Mouse (Mus musculus) lung, adult 2 months (tissue): Measurements from ENCODE around the gene Eif4g1. TPM values are rescaled to one million over a fixed set of nuclear protein-coding genes. Genes with fewer than 3 reads are reported as not detected.
A peak's percentile ranks its signal among the peaks of the same experiment; 100 is the strongest.

Source experiments
- DNase-seq: peaks from one replicate; pipeline ENCODE4 v3.0.0; 2022
- H3K4me1 ChIP-seq: fragments of 200-500 bp; 2 replicates; pipeline ENCODE4 v1.6.1; 2011; ENCODE audit warnings: low read length; ENCODE audit not compliant: control insufficient read depth, insufficient read depth
- H3K4me3 ChIP-seq: fragments of 200-500 bp; replicated peaks from 2 replicates; pipeline ENCODE3; 2011; ENCODE audit warnings: low read depth, mild to moderate bottlenecking, control low read depth, low read length; ENCODE audit errors: extremely low read depth
- CTCF ChIP-seq: fragments of 200-500 bp; IDR thresholded peaks from 2 replicates; pipeline ENCODE4 v1.5.1; 2011; ENCODE audit warnings: mild to moderate bottlenecking, low read length, control low read depth; ENCODE audit not compliant: insufficient read depth
- POLR2A ChIP-seq: fragments of 200-500 bp; IDR thresholded peaks from 2 replicates; pipeline ENCODE4 v1.6.1; 2011; ENCODE audit warnings: low read depth, mild to moderate bottlenecking, control low read depth, low read length, borderline replicate concordance; ENCODE audit errors: extremely low read depth
- WGBS: fragments of 180-500 bp; shearing (Covaris S2); methylation state at CpG from one replicate; pipeline ENCODE4 v1.1.7; 2018; 5-methylcytosine and 5-hydroxymethylcytosine counted together
- polyA plus RNA-seq: library from polyadenylated mRNA; depleted of rRNA; stranded (reverse); fragments of >200 nt; gene quantifications from 2 replicates; pipeline ENCODE4 v1.2.3, GENCODE M21; 2012

The Eif4g1 gene
- polyA plus RNA-seq, 1 experiment: 341 TPM

- TF ChIP-seq CTCF: no peak
- TF ChIP-seq POLR2A: no peak
- Histone ChIP-seq H3K4me3 (no peak overlapping the region), H3K4me1 (no peaks in the 10 kb centered on the region)
- DNase-seq: no peak
- WGBS: 67% methylated on average over 11 of the region's 11 CpGs
These were observed 46.4 kb downstream of the Eif4g1 start for GRCm38 (mm10) chr16:20714307-20715080.

DNA sequence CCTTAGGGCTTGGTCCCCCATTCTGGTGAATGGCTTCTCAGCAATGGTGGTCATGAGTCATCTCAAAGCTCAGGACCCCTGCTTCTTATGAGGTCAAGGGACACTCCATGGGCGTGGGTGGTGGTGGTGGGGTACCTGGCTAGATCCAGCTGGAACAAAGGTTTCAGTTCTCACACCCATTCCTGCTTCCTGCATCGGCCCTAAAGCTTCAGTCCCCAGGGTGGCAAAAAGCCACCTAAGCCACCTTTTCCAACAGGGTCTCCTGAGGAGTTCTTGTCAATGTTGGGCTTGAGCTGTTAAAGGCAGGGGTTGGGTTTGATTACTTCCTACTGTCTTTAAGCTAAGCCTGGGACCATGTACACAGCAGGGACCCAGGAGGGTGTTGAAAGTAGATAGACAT lies 47.0 kb downstream of the Eif4g1 start:
- whole genome bisulfite sequencing: 65% methylated on average over 2 of the region's 2 CpGs
- H3K4me1 ChIP-seq: no peaks in the 10 kb centered on the region
- no peak for TF ChIP-seq POLR2A
- no peak for TF ChIP-seq CTCF
- H3K4me3 ChIP-seq: no peak overlapping the region
- no peak for DNase-seq

GRCm38 (mm10) chr16:20715566-20715965 lies 47.5 kb downstream of the Eif4g1 start:
- no peak for TF ChIP-seq POLR2A
- TF ChIP-seq CTCF: no peak
- 6% methylated on average over 12 of the region's 12 CpGs for WGBS

GRCm38 (mm10) chr16:20715976-20716840 lies 48.1 kb downstream of the Eif4g1 start:
- DNase-seq: peak; percentile 83
- under 1% methylated on average over 64 of the region's 68 CpGs for WGBS
- peak overlapping the region; percentile 84 for H3K4me3 ChIP-seq
- no peaks in the 10 kb centered on the region for H3K4me1 ChIP-seq
- 0 out of 2 replicates have a peak, but pooled peaks have one; percentile 12 for TF ChIP-seq POLR2A
- TF ChIP-seq CTCF: no peak

More at GRCm38 (mm10) chr16:20715566-20715965, 47.5 kb downstream of the Eif4g1 start:
- peak overlapping the region; percentile 64 for H3K4me3 ChIP-seq
- DNase-seq: no peak
- no peaks in the 10 kb centered on the region for H3K4me1 ChIP-seq

DNA sequence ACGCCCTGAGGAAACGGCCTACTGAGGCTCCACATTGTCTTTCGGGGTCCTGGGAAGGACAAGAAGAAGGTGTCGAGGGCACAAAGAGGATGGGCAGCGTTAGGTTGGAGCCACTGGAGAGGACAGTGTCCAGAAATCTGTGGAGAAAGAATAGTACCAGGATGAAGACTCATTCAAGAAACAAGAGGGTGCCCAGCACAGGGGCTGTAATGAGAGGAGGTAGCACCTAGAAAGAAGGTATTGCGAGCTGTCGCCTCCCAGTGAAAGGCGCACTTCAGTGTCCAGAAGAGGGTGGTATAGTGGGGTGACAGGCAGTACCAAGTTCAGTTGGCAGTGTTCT lies 48.7 kb downstream of the Eif4g1 start:
- peak; percentile 42 for DNase-seq
- TF ChIP-seq POLR2A (peak; percentile 30; the same call in 1 of the 2 replicates), CTCF (no peak)
- Histone ChIP-seq H3K4me1 (no peaks in the 10 kb centered on the region), H3K4me3 (peak overlapping the region; percentile 84)
- WGBS: 1% methylated on average over 8 of the region's 8 CpGs

- DNase-seq: peak; percentile 94
- Histone ChIP-seq H3K4me3 (peak within 1 kb of the TSS; percentile 84), H3K4me1 (no peaks in the 10 kb centered on the region)
- under 1% methylated on average over 62 of the region's 62 CpGs for WGBS
- TF ChIP-seq CTCF: peak; percentile 46
- TF ChIP-seq POLR2A: peak; percentile 69; the same call in 1 of the 2 replicates
These were observed 49.3 kb downstream of the Eif4g1 start, which contains the start of the genes Polr2h and Clcn2 for GRCm38 (mm10) chr16:20717181-20717977. Gene Polr2h (plus strand): TSS chr16:20717665. Gene Clcn2 (minus strand): TSS chr16:20717746.

DNA sequence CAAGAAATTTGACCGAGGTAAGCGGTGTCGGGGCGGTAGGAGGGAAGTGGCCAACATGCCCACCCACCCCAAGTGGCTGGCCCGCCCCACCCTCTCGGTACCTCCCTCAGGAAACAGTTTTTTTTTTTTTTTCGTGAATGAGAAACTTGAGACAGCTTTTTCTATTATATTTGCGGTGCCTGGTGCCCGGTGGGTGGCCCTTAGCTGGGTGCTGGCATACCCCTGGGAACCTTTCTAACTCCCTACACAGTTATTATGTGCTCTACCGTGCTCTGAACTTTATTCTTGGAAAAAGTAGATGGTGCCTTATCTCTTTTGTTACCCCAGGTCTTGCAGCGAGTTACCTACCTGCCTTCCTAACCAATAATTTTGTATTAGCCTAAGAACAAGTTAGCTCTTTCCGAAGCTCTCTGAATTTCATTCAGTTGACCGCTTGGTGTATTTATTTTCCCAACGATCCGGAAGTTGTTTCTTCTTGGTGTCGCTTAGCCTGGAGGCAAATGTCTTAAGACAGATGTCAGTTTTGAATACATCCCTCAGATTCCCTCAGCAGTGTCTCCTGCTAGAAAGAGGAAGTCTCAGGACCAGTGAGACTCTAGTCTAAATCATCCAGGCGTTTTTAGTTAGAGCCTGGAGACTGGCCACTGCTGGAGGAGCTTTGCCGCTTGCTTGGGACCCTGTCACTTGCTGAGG lies 50.0 kb downstream of the Eif4g1 start:
- WGBS: under 1% methylated on average over 18 of the region's 18 CpGs
- no peak for DNase-seq
- no peak for TF ChIP-seq POLR2A
- peak overlapping the region; percentile 84 for H3K4me3 ChIP-seq
- no peaks in the 10 kb centered on the region for H3K4me1 ChIP-seq

- no peak for DNase-seq
- Histone ChIP-seq H3K4me1 (no peaks in the 10 kb centered on the region), H3K4me3 (no peak overlapping the region)
- TF ChIP-seq CTCF: no peak
- TF ChIP-seq POLR2A: no peak
- 80% methylated on average over 10 of the region's 10 CpGs for WGBS
These were observed 53.7 kb downstream of the Eif4g1 start for GRCm38 (mm10) chr16:20721808-20722207.

GRCm38 (mm10) chr16:20722736-20723135 lies 54.6 kb downstream of the Eif4g1 start:
- 56% methylated on average over 4 of the region's 4 CpGs for WGBS
- no peak for DNase-seq

More at GRCm38 (mm10) chr16:20722736-20723135, 54.6 kb downstream of the Eif4g1 start:
- TF ChIP-seq POLR2A (no peak), CTCF (no peak)
- H3K4me1 ChIP-seq: no peaks in the 10 kb centered on the region
- H3K4me3 ChIP-seq: no peak overlapping the region
